Mouse (Mus musculus): ENCODE results near the gene Prox2.

- TF ChIP-seq CTCF (conservative IDR thresholded peaks at IDR 0.05 in 1 of 2, IDR thresholded peaks at IDR 0.05 in 1 of 2; ENCODE audit: low read depth in 2 of 2, low read length in 2 of 2) (no peak), USF1 (IDR thresholded peaks at IDR 0.05; ENCODE audit: low read depth, low read length) (no peak), MAFK (IDR thresholded peaks at IDR 0.05; ENCODE audit: insufficient replicate concordance, low read length) (no peak)
Observed at GRCm38 (mm10) chr12:85095859-85096258, 14.7 kb downstream of the Prox2 start.

Measured in CH12.LX (cell line).